Mouse (Mus musculus) liver, postnatal 0 days (tissue): ENCODE measurements at regions not wholly inside any gene's neighbourhood (a gene's known extent, or its start where the extent isn't known, plus 50 kb on each side); places are given as distances from the start of the nearest gene placed in this dataset.

ENCODE experiments used
- ATAC-seq: fragments of 200-750 bp; cut with Nextera tagmentation; 2 replicates; pipeline ENCODE4 v1.8.0; 2017; ENCODE audit warnings: mild to moderate bottlenecking, moderate library complexity
- DNase-seq: peaks from one replicate; pipeline ENCODE4 v3.0.0-alpha.2; 2016
- H3K27ac ChIP-seq: fragments of 300-500 bp; sonication (generic); 2 replicates; pipeline ENCODE4 v1.5.1; 2014; ENCODE audit warnings: antibody characterized with exemption, moderate library complexity, mild to moderate bottlenecking, low read depth
- H3K27me3 ChIP-seq: fragments of 300-500 bp; sonication (generic); 2 replicates; pipeline ENCODE4 v1.6.1; 2014; ENCODE audit warnings: low read length, control low read depth, mixed read lengths; ENCODE audit not compliant: insufficient read depth
- H3K36me3 ChIP-seq: fragments of 300-500 bp; sonication (generic); replicated peaks from 2 replicates; pipeline ENCODE4 v1.6.1; 2014; ENCODE audit warnings: mild to moderate bottlenecking, control low read depth, low read length, moderate library complexity, mixed read lengths; ENCODE audit not compliant: insufficient read depth
- H3K4me1 ChIP-seq: fragments of 300-500 bp; sonication (generic); 2 replicates; pipeline ENCODE4 v1.6.1; 2014; ENCODE audit warnings: antibody characterized with exemption, mild to moderate bottlenecking, control low read depth; ENCODE audit not compliant: insufficient read depth
- H3K4me2 ChIP-seq: fragments of 300-500 bp; sonication (generic); 2 replicates; pipeline ENCODE4 v1.6.1; 2014; ENCODE audit warnings: low read depth, mild to moderate bottlenecking, low read length, moderate library complexity, mixed read lengths
- H3K4me3 ChIP-seq: fragments of 300-500 bp; sonication (generic); 2 replicates; pipeline ENCODE4 v1.5.1; 2014; ENCODE audit warnings: low read depth, low read length
- H3K9ac ChIP-seq: fragments of 300-500 bp; sonication (generic); replicated peaks from 2 replicates; pipeline ENCODE4 v1.6.1; 2014; ENCODE audit warnings: mild to moderate bottlenecking, moderate library complexity
- H3K9me3 ChIP-seq: fragments of 300-500 bp; sonication (generic); 2 replicates; pipeline ENCODE4 v1.6.1; 2016; ENCODE audit warnings: mild to moderate bottlenecking, control low read depth, low read length, mixed read lengths
- CTCF ChIP-seq: sonication (generic); IDR thresholded peaks from 2 replicates; pipeline ENCODE4 v1.5.1; 2016; ENCODE audit warnings: antibody characterized with exemption, low read depth
- EP300 ChIP-seq: IDR thresholded peaks from 2 replicates; pipeline ENCODE4 v1.6.1; 2016; ENCODE audit warnings: antibody characterized with exemption, low read depth, mild to moderate bottlenecking
- WGBS: fragments of 180-500 bp; shearing (Covaris S2); extraction: QIAGEN DNeasy Blood & Tissue Kit; methylation state at CpG from one replicate; pipeline ENCODE4 v1.1.7; 2014; ENCODE audit not compliant: insufficient replicate concordance; 5-methylcytosine and 5-hydroxymethylcytosine counted together

- ATAC-seq (peak; percentile 43; the same call in 1 of the 2 replicates), DNase-seq (peak; percentile 22)
- TF ChIP-seq EP300 (no peak), CTCF (no peak)
- H3K4me2 ChIP-seq: 0 out of 2 replicates have a peak overlapping the region, but pooled peaks have one; percentile 0
- H3K36me3 ChIP-seq: no peaks in the 10 kb centered on the region
- H3K4me1 ChIP-seq: no peaks in the 10 kb centered on the region
- H3K4me3 ChIP-seq: no peak overlapping the region
- no peaks in the 10 kb centered on the region for H3K27me3 ChIP-seq
- H3K9ac ChIP-seq: no peak overlapping the region
- H3K9me3 ChIP-seq: no peaks in the 10 kb centered on the region
- H3K27ac ChIP-seq: no peak overlapping the region
- WGBS: 19% methylated on average over 7 of the region's 7 CpGs
Observed at GRCm38 (mm10) chr13:55923505-55924136, 87.6 kb upstream of the Pitx1 start.

GRCm38 (mm10) chr13:55917316-55917715 lies 81.3 kb upstream of the Pitx1 start:
- WGBS: 79% methylated on average over 12 of the region's 12 CpGs
- no peak for DNase-seq
- H3K36me3 ChIP-seq: no peaks in the 10 kb centered on the region

GRCm38 (mm10) chr13:55912271-55912711 lies 76.3 kb upstream of the Pitx1 start:
- H3K9me3 ChIP-seq: no peaks in the 10 kb centered on the region
- H3K27ac ChIP-seq: no peak overlapping the region
- DNase-seq (no peak), ATAC-seq (no peak)
- H3K4me1 ChIP-seq: no peaks in the 10 kb centered on the region
- H3K36me3 ChIP-seq: no peaks in the 10 kb centered on the region
- no peak overlapping the region for H3K9ac ChIP-seq
- no peak overlapping the region for H3K4me3 ChIP-seq
- WGBS: 59% methylated on average over 13 of the region's 13 CpGs
- no peak overlapping the region for H3K4me2 ChIP-seq
- TF ChIP-seq CTCF (no peak), EP300 (no peak)
- no peaks in the 10 kb centered on the region for H3K27me3 ChIP-seq

More at GRCm38 (mm10) chr13:55917316-55917715, 81.3 kb upstream of the Pitx1 start:
- Histone ChIP-seq H3K27ac (no peak overlapping the region), H3K9ac (no peak overlapping the region), H3K27me3 (no peaks in the 10 kb centered on the region), H3K4me1 (no peaks in the 10 kb centered on the region), H3K4me3 (no peak overlapping the region), H3K9me3 (no peaks in the 10 kb centered on the region), H3K4me2 (no peak overlapping the region)
- no peak for TF ChIP-seq CTCF
- no peak for TF ChIP-seq EP300
- no peak for ATAC-seq

GRCm38 (mm10) chr13:55909941-55910340 lies 73.9 kb upstream of the Pitx1 start:
- Histone ChIP-seq H3K27ac (no peak overlapping the region), H3K9ac (no peak overlapping the region), H3K9me3 (no peaks in the 10 kb centered on the region), H3K36me3 (no peaks in the 10 kb centered on the region), H3K27me3 (no peaks in the 10 kb centered on the region), H3K4me2 (no peak overlapping the region), H3K4me3 (no peak overlapping the region), H3K4me1 (no peaks in the 10 kb centered on the region)
- DNase-seq (no peak), ATAC-seq (no peak)
- 21% methylated on average over 5 of the region's 5 CpGs for WGBS
- TF ChIP-seq CTCF (no peak), EP300 (no peak)

GRCm38 (mm10) chr13:55904884-55905283 lies 68.9 kb upstream of the Pitx1 start:
- Histone ChIP-seq H3K4me3 (no peak overlapping the region), H3K27ac (no peak overlapping the region), H3K27me3 (no peaks in the 10 kb centered on the region), H3K9ac (no peak overlapping the region), H3K4me1 (no peaks in the 10 kb centered on the region; the same call in 1 of the 2 replicates), H3K36me3 (no peaks in the 10 kb centered on the region), H3K4me2 (no peak overlapping the region), H3K9me3 (no peaks in the 10 kb centered on the region)
- 46% methylated on average over 4 of the region's 4 CpGs for WGBS
- no peak for DNase-seq
- no peak for ATAC-seq
- TF ChIP-seq CTCF: no peak
- no peak for TF ChIP-seq EP300

GRCm38 (mm10) chr13:55902255-55902654 lies 66.3 kb upstream of the Pitx1 start:
- H3K27ac ChIP-seq: no peak overlapping the region
- H3K9me3 ChIP-seq: no peaks in the 10 kb centered on the region
- H3K4me3 ChIP-seq: no peak overlapping the region
- H3K4me1 ChIP-seq: no peaks in the 10 kb centered on the region; the same call in 1 of the 2 replicates
- ATAC-seq (no peak), DNase-seq (no peak)
- no peak for TF ChIP-seq EP300
- no peak for TF ChIP-seq CTCF
- H3K36me3 ChIP-seq: no peaks in the 10 kb centered on the region
- H3K27me3 ChIP-seq: no peaks in the 10 kb centered on the region
- no peak overlapping the region for H3K4me2 ChIP-seq
- WGBS: 37% methylated on average over 11 of the region's 11 CpGs
- no peak overlapping the region for H3K9ac ChIP-seq

GRCm38 (mm10) chr13:55900190-55900526 lies 64.2 kb upstream of the Pitx1 start:
- Histone ChIP-seq H3K4me2 (no peak overlapping the region), H3K4me1 (no peaks in the 10 kb centered on the region; the same call in 1 of the 2 replicates), H3K27ac (no peak overlapping the region), H3K9me3 (no peaks in the 10 kb centered on the region), H3K27me3 (no peaks in the 10 kb centered on the region), H3K9ac (no peak overlapping the region), H3K36me3 (no peaks in the 10 kb centered on the region), H3K4me3 (no peak overlapping the region)
- TF ChIP-seq EP300 (no peak), CTCF (no peak)
- 89% methylated on average over 4 of the region's 4 CpGs for WGBS
- ATAC-seq (no peak), DNase-seq (no peak)
